In genomic region chrX:141324201-141324600, GRCm38 (mm10) we compare ENCODE assay signal across 13 mouse cellular contexts.
DNase-seq lines count a peak whose midpoint lies in the region; ATAC-seq and TF ChIP-seq lines count a peak whose summit lies in the region.
"Had no signal": no experiment of that assay in that cellular context is flagged by ENCODE, and none has a peak within 500 bp of the region (broad histone marks: within the 10 kb centered on the region; RNA-seq: fewer than 3 reads in every experiment).

No protein-coding gene starts in this region.

- intact Hi-C loops in left cerebral cortex, postnatal 4 days (cut with DNase I) = no loop called here

- H3K4me3 ChIP-seq in forebrain, postnatal 0 days (ENCODE audit: low read depth, low read length) = no peak overlapping the region
- H3K4me3 ChIP-seq in forebrain, embryonic 12.5 days (replicated peaks) = no peak overlapping the region
- H3K4me3 ChIP-seq in forebrain, embryonic 16.5 days (replicated peaks; ENCODE audit: low read length) = no peak overlapping the region
- H3K4me3 ChIP-seq: embryonic facial prominence, embryonic 10.5 days; hindbrain, embryonic 12.5 days; liver, embryonic 15.5 days had no signal

- 53% methylated on average over 3 of the region's 3 CpGs for WGBS in forebrain, postnatal 0 days
- WGBS in forebrain, embryonic 12.5 days = 73% methylated on average over 3 of the region's 3 CpGs
- WGBS in forebrain, embryonic 16.5 days = 55% methylated on average over 3 of the region's 3 CpGs

- no peak for ATAC-seq in forebrain, postnatal 0 days
- no peak for ATAC-seq in forebrain, embryonic 12.5 days (ENCODE audit: low FRiP score)
- no peak for ATAC-seq in forebrain, embryonic 16.5 days
- ATAC-seq: forebrain, embryonic 14.5 days had no signal

- H3K27ac ChIP-seq in forebrain, postnatal 0 days (ENCODE audit: low read depth, low read length) = no peak overlapping the region
- H3K27ac ChIP-seq in forebrain, embryonic 12.5 days = no peak overlapping the region
- H3K27ac ChIP-seq in forebrain, embryonic 16.5 days (ENCODE audit: low read length) = no peak overlapping the region
- H3K27ac ChIP-seq: embryonic facial prominence, embryonic 10.5 days; hindbrain, embryonic 12.5 days; liver, embryonic 15.5 days had no signal

- peak; percentile 11 for DNase-seq in forebrain, postnatal 0 days
- DNase-seq in left cerebral cortex, postnatal 4 days = peak; percentile 45
- DNase-seq in left cerebral cortex, adult 11 months (ENCODE audit: low spot score) = no peak
- peak; percentile 28 to 37 for DNase-seq in heart, adult 9 months (ENCODE audit: low spot score in 2 of 2)
- peak; percentile 5 for DNase-seq in lung, postnatal 14 days
- no peak for DNase-seq in adrenal gland, postnatal 14 days
- DNase-seq: kidney, postnatal 25 days had no signal

- H3K36me3 ChIP-seq in forebrain, postnatal 0 days (ENCODE audit: insufficient read depth) = no peaks in the 10 kb centered on the region
- no peaks in the 10 kb centered on the region for H3K36me3 ChIP-seq in forebrain, embryonic 12.5 days (replicated peaks)
- no peaks in the 10 kb centered on the region for H3K36me3 ChIP-seq in forebrain, embryonic 16.5 days (ENCODE audit: control insufficient read depth, insufficient read depth)
- H3K36me3 ChIP-seq: embryonic facial prominence, embryonic 10.5 days; hindbrain, embryonic 12.5 days; liver, embryonic 15.5 days had no signal

- no peak for TF ChIP-seq CTCF in forebrain, postnatal 0 days (IDR thresholded peaks at IDR 0.05; ENCODE audit: low read depth)

- H3K4me1 ChIP-seq in forebrain, postnatal 0 days (ENCODE audit: insufficient read depth) = no peaks in the 10 kb centered on the region
- no peaks in the 10 kb centered on the region for H3K4me1 ChIP-seq in forebrain, embryonic 12.5 days
- H3K4me1 ChIP-seq in forebrain, embryonic 16.5 days (replicated peaks; ENCODE audit: control insufficient read depth, insufficient read depth, low read length) = no peaks in the 10 kb centered on the region
- H3K4me1 ChIP-seq: embryonic facial prominence, embryonic 10.5 days; hindbrain, embryonic 12.5 days; liver, embryonic 15.5 days had no signal

- no peak overlapping the region for H3K4me2 ChIP-seq in forebrain, postnatal 0 days (ENCODE audit: low read depth)
- no peak overlapping the region for H3K4me2 ChIP-seq in forebrain, embryonic 12.5 days
- H3K4me2 ChIP-seq in forebrain, embryonic 16.5 days (ENCODE audit: low read length) = no peak overlapping the region
- H3K4me2 ChIP-seq: hindbrain, embryonic 12.5 days; liver, embryonic 15.5 days had no signal

- no peaks in the 10 kb centered on the region for H3K9me3 ChIP-seq in forebrain, postnatal 0 days (ENCODE audit: low read length)
- H3K9me3 ChIP-seq in forebrain, embryonic 12.5 days = no peaks in the 10 kb centered on the region
- no peaks in the 10 kb centered on the region for H3K9me3 ChIP-seq in forebrain, embryonic 16.5 days (ENCODE audit: control insufficient read depth, low read length)
- H3K9me3 ChIP-seq: embryonic facial prominence, embryonic 10.5 days; hindbrain, embryonic 12.5 days; liver, embryonic 15.5 days had no signal

- no peaks in the 10 kb centered on the region for H3K27me3 ChIP-seq in forebrain, postnatal 0 days (ENCODE audit: insufficient read depth, low read length)
- H3K27me3 ChIP-seq in forebrain, embryonic 12.5 days = peaks cover 30% of the 10 kb centered on the region
- peaks cover 3% of the 10 kb centered on the region; the same call in 1 of the 2 replicates for H3K27me3 ChIP-seq in forebrain, embryonic 16.5 days (replicated peaks; ENCODE audit: control insufficient read depth, insufficient read depth, low read length)

- no peak overlapping the region for H3K9ac ChIP-seq in forebrain, postnatal 0 days
- H3K9ac ChIP-seq in forebrain, embryonic 12.5 days = no peak overlapping the region
- H3K9ac ChIP-seq in forebrain, embryonic 16.5 days (replicated peaks; ENCODE audit: low read depth, low read length) = no peak overlapping the region
- H3K9ac ChIP-seq: hindbrain, embryonic 12.5 days; liver, embryonic 15.5 days had no signal

Comparison
In these comparisons a context has a peak if more than half of its experiments do, and no peak if none do; other contexts are left out.
1. DNase-seq: peak in forebrain, postnatal 0 days (single experiment), left cerebral cortex, postnatal 4 days (single experiment), heart, adult 9 months (2 of 2) and lung, postnatal 14 days (single experiment); none in left cerebral cortex, adult 11 months (single experiment) and adrenal gland, postnatal 14 days (single experiment).